Mouse (Mus musculus) heart, embryonic 11.5 days (tissue): ENCODE results near the gene Avl9. TPM values are rescaled to one million over a fixed set of nuclear protein-coding genes. Genes with fewer than 3 reads are reported as not detected.

Source experiments
- ATAC-seq: fragments of 200-750 bp; cut with Nextera tagmentation; replicated peaks from 2 replicates; pipeline ENCODE4 v1.8.0; 2017; ENCODE audit warnings: moderate library complexity; ENCODE audit not compliant: insufficient number of reproducible peaks, low FRiP score, low TSS enrichment
- H3K27ac ChIP-seq: fragments of 300-500 bp; sonication (generic); 2 replicates; pipeline ENCODE4 v1.5.1; 2014; ENCODE audit warnings: mild to moderate bottlenecking, low read depth, low read length
- H3K27me3 ChIP-seq: fragments of 300-500 bp; sonication (generic); 2 replicates; pipeline ENCODE4 v1.6.1; 2014; ENCODE audit warnings: mild to moderate bottlenecking, low read length, mixed read lengths; ENCODE audit not compliant: control insufficient read depth, insufficient read depth
- H3K36me3 ChIP-seq: fragments of 300-500 bp; sonication (generic); 2 replicates; pipeline ENCODE4 v1.6.1; 2014; ENCODE audit warnings: mild to moderate bottlenecking, low read length, moderate library complexity, mixed read lengths; ENCODE audit not compliant: control insufficient read depth, insufficient read depth
- H3K4me1 ChIP-seq: fragments of 300-500 bp; sonication (generic); 2 replicates; pipeline ENCODE4 v1.6.1; 2014; ENCODE audit warnings: low read length; ENCODE audit not compliant: control insufficient read depth, insufficient read depth
- H3K4me2 ChIP-seq: fragments of 300-500 bp; sonication (generic); 2 replicates; pipeline ENCODE4 v1.6.1; 2014; ENCODE audit warnings: mild to moderate bottlenecking, moderate library complexity
- H3K4me3 ChIP-seq: fragments of 300-500 bp; sonication (generic); 2 replicates; pipeline ENCODE4 v1.5.1; 2014; ENCODE audit warnings: low read depth, low read length
- H3K9ac ChIP-seq: fragments of 300-500 bp; sonication (generic); 2 replicates; pipeline ENCODE4 v1.6.1; 2014; ENCODE audit warnings: mild to moderate bottlenecking, low read depth, low read length, moderate library complexity
- H3K9me3 ChIP-seq: fragments of 300-500 bp; sonication (generic); replicated peaks from 2 replicates; pipeline ENCODE4 v1.6.1; 2016; ENCODE audit warnings: low read length; ENCODE audit not compliant: control insufficient read depth
- WGBS: fragments of 180-500 bp; shearing (Covaris S2); extraction: QIAGEN DNeasy Blood & Tissue Kit; methylation state at CpG from one replicate; pipeline ENCODE4 v1.1.7; 2014; ENCODE audit not compliant: insufficient replicate concordance; 5-methylcytosine and 5-hydroxymethylcytosine counted together
- polyA plus RNA-seq: library from polyadenylated mRNA; unstranded; fragments of >200 nt; fragmentation: Nextera tagmentation; extraction: Ambion mirVana; gene quantifications from 2 replicates; pipeline ENCODE4 v1.2.1, GENCODE M21; 2014

Gene Avl9
- polyA plus RNA-seq, 1 experiment from 2014 or later: 11.1 TPM

DNA sequence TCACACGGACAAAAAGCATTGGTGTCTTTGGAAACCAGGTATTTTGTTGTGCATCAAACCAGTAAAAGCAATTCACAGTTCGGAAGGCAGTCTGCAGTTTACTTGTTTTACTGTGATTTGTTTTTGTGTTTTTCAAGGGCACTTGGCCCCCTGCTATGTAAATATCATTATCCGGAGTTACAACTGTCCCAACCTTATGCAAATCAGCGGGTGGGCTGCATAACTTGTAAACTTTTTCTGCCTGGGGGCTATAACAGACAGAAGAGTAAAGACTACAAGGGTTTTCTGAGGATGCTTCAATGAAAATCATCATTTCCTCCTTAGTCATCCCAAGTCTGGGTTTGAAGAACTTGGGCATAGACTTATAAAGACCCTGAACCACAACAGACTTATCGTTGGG is 64.9 kb downstream of the Avl9 start:
- H3K4me1 ChIP-seq: no peaks in the 10 kb centered on the region
- no peaks in the 10 kb centered on the region for H3K9me3 ChIP-seq
- ATAC-seq: no peak
- H3K36me3 ChIP-seq: peaks cover 22% of the 10 kb centered on the region
- no peak overlapping the region for H3K4me3 ChIP-seq
- no peak overlapping the region for H3K9ac ChIP-seq
- H3K4me2 ChIP-seq: no peak overlapping the region
- H3K27ac ChIP-seq: no peak overlapping the region
- WGBS: 92% methylated on average over 5 of the region's 5 CpGs
- no peaks in the 10 kb centered on the region for H3K27me3 ChIP-seq

DNA sequence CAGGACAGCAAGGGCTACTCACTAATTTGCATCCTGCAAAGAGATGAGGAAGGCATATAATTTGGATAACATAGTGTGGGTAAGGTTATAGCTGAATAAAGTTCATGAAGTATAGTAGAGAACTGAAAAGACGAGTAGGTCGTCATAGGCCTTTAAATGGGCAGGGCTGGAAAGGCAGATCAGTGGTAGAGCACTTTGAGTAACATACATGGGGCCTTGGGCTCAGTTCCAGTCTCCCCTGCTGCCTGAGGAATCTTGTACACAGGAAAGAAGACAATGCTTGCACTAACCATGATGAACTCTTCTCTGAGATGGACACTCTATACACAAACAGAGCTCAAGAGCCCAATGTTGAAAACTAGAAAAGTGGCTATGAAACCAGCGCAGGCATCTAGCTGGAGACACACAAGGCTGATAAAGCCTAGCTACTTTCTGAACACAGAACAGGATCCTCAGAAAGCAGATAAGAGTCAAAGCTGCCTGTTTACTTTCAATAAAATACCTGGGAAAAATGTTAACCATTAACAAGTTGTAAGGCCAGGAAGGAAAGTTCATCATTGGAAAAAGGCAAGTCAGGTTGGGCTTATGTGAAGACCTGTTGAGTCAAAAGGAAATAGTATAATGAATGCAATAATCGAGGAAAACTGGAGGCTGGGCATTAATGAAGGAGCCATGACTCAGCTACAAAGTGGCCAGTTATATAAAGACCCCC is 69.0 kb downstream of the Avl9 start:
- no peak overlapping the region for H3K9ac ChIP-seq
- 81% methylated on average over 4 of the region's 4 CpGs for WGBS
- no peak for ATAC-seq
- no peaks in the 10 kb centered on the region for H3K9me3 ChIP-seq
- H3K4me3 ChIP-seq: no peak overlapping the region
- no peak overlapping the region for H3K27ac ChIP-seq
- peaks cover 21% of the 10 kb centered on the region for H3K36me3 ChIP-seq
- no peak overlapping the region for H3K4me2 ChIP-seq
- no peaks in the 10 kb centered on the region for H3K27me3 ChIP-seq
- H3K4me1 ChIP-seq: no peaks in the 10 kb centered on the region

DNA sequence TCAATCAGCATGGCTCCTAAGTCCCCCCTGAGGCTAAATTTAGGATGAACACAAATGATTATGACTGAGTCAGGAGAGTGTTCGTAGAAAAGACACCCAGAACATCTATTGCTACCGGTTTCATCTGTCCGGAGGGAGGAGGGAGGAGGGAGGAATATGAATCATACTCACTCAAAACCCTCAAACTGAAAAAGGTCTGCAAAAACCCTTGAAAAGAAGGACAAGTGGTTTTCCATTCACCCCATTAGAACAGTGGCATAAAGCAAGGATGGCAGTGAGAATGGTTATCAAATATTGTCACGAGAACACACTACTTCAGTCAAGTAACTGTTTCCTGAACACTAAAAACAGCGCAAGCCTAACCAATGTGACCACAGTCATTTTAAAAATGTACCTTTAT is 70.4 kb downstream of the Avl9 start:
- Histone ChIP-seq H3K4me2 (no peak overlapping the region), H3K9ac (no peak overlapping the region), H3K4me3 (no peak overlapping the region), H3K9me3 (no peaks in the 10 kb centered on the region), H3K27ac (no peak overlapping the region), H3K36me3 (peaks cover 15% of the 10 kb centered on the region), H3K27me3 (no peaks in the 10 kb centered on the region), H3K4me1 (0 out of 2 replicates have a peak, but pooled peaks cover 3% of the 10 kb centered on the region)
- no peak for ATAC-seq
- 82% methylated on average over 5 of the region's 5 CpGs for WGBS

DNA sequence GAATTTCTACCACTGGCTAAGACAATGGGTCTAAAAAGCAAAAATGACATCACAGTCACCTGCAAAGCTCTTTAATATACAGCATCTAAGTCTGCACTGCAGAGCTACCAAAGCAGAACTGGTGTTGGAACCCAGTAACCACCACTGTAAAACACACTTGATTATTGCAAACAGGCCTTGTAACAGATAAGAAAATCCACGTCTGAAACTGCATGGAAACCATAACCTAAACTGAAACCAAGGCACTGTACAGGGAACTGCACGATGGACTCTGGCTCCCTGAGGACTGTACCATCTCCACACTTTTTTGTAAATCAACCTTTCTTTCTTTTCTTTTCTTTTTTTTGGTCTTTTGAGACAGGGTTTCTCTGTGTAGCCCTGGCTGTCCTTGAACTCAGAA is 73.0 kb downstream of the Avl9 start:
- no peak overlapping the region for H3K4me3 ChIP-seq
- H3K4me2 ChIP-seq: no peak overlapping the region
- H3K27ac ChIP-seq: no peak overlapping the region
- no peak for ATAC-seq
- H3K36me3 ChIP-seq: peaks cover 9% of the 10 kb centered on the region
- 83% methylated on average over 2 of the region's 2 CpGs for WGBS
- no peaks in the 10 kb centered on the region for H3K9me3 ChIP-seq
- no peak overlapping the region for H3K9ac ChIP-seq
- H3K4me1 ChIP-seq: 0 out of 2 replicates have a peak, but pooled peaks cover 3% of the 10 kb centered on the region
- H3K27me3 ChIP-seq: no peaks in the 10 kb centered on the region

DNA sequence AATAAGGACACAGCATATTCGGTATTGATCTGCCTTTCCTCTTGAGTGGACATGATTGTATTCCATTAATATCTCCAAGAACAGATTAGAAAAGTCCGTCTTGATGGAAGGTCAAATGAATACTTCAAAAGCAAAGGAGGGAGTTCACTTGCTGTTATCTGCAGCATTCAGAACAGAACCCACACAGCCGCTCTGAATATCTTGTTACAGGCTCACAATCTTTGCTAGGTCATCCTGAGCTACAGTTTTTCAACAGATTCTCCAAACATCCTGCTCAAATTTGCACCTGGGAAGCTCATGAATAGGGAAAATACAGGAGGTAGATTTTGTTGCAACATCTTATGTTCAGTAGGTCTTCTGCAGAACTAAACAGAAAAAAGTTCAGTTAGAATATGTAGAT is 74.6 kb downstream of the Avl9 start:
- no peak for ATAC-seq
- 42% methylated on average over 3 of the region's 3 CpGs for WGBS
- H3K36me3 ChIP-seq: peaks cover 9% of the 10 kb centered on the region

DNA sequence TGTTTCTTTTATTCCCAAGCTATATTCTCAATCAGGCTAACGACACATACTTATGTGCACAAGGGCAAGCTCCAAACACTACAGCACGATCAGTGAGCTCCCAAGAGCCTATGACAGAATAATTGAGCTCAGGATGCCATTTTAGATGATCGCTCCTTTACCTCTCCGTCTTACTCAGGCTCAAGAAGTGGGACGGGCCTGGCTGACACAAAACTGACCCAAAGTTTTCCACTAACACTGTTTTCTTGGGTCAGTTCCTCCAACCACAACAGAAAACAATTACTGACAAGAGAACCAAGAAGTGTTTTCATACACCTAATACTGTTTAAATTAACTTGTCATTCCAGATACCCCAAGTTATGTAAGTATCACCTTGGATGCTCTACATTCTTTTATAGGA is 80.1 kb downstream of the Avl9 start:
- H3K27me3 ChIP-seq: no peaks in the 10 kb centered on the region
- no peaks in the 10 kb centered on the region for H3K36me3 ChIP-seq
- peak overlapping the region; percentile 79 for H3K4me3 ChIP-seq
- peak overlapping the region; percentile 86 for H3K4me2 ChIP-seq
- ATAC-seq: no peak
- H3K4me1 ChIP-seq: peaks cover 13% of the 10 kb centered on the region
- H3K9ac ChIP-seq: no peak overlapping the region
- no peaks in the 10 kb centered on the region for H3K9me3 ChIP-seq
- 86% methylated on average over 5 of the region's 5 CpGs for WGBS
- H3K27ac ChIP-seq: no peak overlapping the region

More for the DNA sequence above, 74.6 kb downstream of the Avl9 start:
- Histone ChIP-seq H3K27ac (no peak overlapping the region), H3K9me3 (no peaks in the 10 kb centered on the region), H3K4me2 (no peak overlapping the region), H3K4me1 (peaks cover 7% of the 10 kb centered on the region; the same call in 1 of the 2 replicates), H3K9ac (no peak overlapping the region), H3K4me3 (no peak overlapping the region), H3K27me3 (no peaks in the 10 kb centered on the region)

DNA sequence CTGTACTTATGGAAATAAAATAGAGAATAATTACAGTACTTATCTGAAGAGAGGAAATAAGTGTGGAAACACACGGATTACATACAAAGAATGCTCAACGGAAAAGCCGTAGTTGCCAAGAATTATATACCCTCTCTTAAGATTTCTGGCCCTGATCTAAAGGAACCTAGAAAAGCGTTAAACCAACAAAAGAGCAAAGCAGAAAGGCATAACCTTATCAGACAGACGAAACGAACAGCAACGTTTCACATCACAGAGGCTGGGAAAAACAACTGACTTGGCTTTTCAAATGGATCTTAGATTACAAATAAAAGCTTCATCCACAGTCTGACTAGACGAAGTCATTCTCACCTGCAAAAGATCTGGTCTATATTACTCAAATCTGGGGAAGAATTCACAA is 81.5 kb downstream of the Avl9 start:
- H3K36me3 ChIP-seq: no peaks in the 10 kb centered on the region
- H3K27me3 ChIP-seq: no peaks in the 10 kb centered on the region
- H3K27ac ChIP-seq: peak overlapping the region; percentile 99; the same call in 1 of the 2 replicates
- H3K4me2 ChIP-seq: peak overlapping the region; percentile 86
- H3K4me1 ChIP-seq: peaks cover 13% of the 10 kb centered on the region
- ATAC-seq: no peak
- peak overlapping the region; percentile 94 for H3K9ac ChIP-seq
- 6% methylated on average over 8 of the region's 8 CpGs for WGBS
- H3K4me3 ChIP-seq: peak overlapping the region; percentile 79
- no peaks in the 10 kb centered on the region for H3K9me3 ChIP-seq

DNA sequence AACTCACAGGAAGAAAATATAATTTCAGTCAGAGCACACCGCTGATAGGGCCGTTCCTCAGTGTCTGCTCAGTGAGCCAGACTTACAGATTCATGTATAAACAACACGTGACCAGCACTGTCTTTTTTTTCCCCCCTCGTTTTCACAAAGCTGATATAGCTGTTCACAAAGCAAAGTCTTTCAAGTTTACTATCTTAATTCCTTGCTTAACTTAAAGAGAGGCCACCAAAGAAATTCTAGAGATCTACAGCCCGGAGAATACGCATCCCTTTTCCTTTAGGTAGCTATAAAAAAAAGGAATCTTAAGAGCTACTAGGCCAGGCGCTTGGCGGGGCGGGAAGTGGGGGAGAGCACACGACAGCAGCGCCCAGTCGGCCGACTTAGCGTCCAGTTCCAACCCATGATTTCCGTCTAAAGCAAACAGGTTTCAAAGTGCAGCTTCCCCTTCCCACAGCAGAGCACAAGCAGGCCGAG is 82.0 kb downstream of the Avl9 start:
- under 1% methylated on average over 16 of the region's 16 CpGs for WGBS
- H3K4me2 ChIP-seq: peak overlapping the region; percentile 86
- H3K4me1 ChIP-seq: peaks cover 13% of the 10 kb centered on the region
- peak overlapping the region; percentile 94 for H3K9ac ChIP-seq
- peak overlapping the region; percentile 79 for H3K4me3 ChIP-seq
- no peaks in the 10 kb centered on the region for H3K27me3 ChIP-seq
- H3K36me3 ChIP-seq: no peaks in the 10 kb centered on the region
- H3K9me3 ChIP-seq: no peaks in the 10 kb centered on the region
- no peak for ATAC-seq
- H3K27ac ChIP-seq: peak overlapping the region; percentile 99
